Mouse (Mus musculus) cortical plate, adult 2 months (tissue): ENCODE measurements around the gene 2210011C24Rik.
A peak's percentile ranks its signal among the peaks of the same experiment; 100 is the strongest.

Source experiments
- CTCF ChIP-seq: fragments of 200-500 bp; IDR thresholded peaks from 2 replicates; pipeline ENCODE4 v1.5.1; 2011; ENCODE audit warnings: mild to moderate bottlenecking, control low read depth, low read length; ENCODE audit not compliant: insufficient read depth; ENCODE audit errors: extremely low read depth
- POLR2A ChIP-seq: fragments of 200-500 bp; IDR thresholded peaks from 2 replicates; pipeline ENCODE4 v1.6.1; 2011; ENCODE audit warnings: mild to moderate bottlenecking, low read length, control low read depth; ENCODE audit not compliant: insufficient read depth; ENCODE audit errors: extremely low read depth

- TF ChIP-seq POLR2A (no peak), CTCF (peak; percentile 21; the same call in 1 of the 2 replicates)
These were observed 1.1 kb downstream of the 2210011C24Rik start for GRCm38 (mm10) chr8:84010625-84011611.
